Mouse (Mus musculus): ENCODE measurements around the gene Defb41. TPM values are rescaled to one million over a fixed set of nuclear protein-coding genes. Genes with fewer than 3 reads are reported as not detected.

Gene Defb41
- polyA plus RNA-seq, 1 experiment, result not detected

GRCm38 (mm10) chr1:18223385-18223945 lies 41.5 kb downstream of the Defb41 start:
- no peaks in the 10 kb centered on the region for H3K4me1 ChIP-seq (ENCODE audit: control insufficient read depth, insufficient read depth, low read length)

More at GRCm38 (mm10) chr1:18223385-18223945, 41.5 kb downstream of the Defb41 start:
- no peak overlapping the region for H3K27ac ChIP-seq (ENCODE audit: insufficient read depth, low read length)
- H3K4me3 ChIP-seq (ENCODE audit: insufficient read depth, low read length), result no peak overlapping the region
- TF ChIP-seq CTCF (IDR thresholded peaks at IDR 0.05; ENCODE audit: borderline replicate concordance, insufficient read depth, low read length) (no peak), POLR2A (IDR thresholded peaks at IDR 0.05; ENCODE audit: low read depth, low read length) (no peak)

Other genes starting within 250 kb of the Defb41 start
- not detected in 2 replicates for gene Crisp4, start 119.2 kb downstream of the Defb41 start, polyA plus RNA-seq (2011; ENCODE audit: insufficient read length, low read depth, missing spikeins)
- not detected in 2 replicates for gene Defb18, start 27.7 kb downstream of the Defb41 start, polyA plus RNA-seq (2011; ENCODE audit: insufficient read length, low read depth, missing spikeins)